Mouse (Mus musculus) myocyte (in vitro differentiated cells): ENCODE results near the gene Sike1. TPM values are rescaled to one million over a fixed set of nuclear protein-coding genes. Genes with fewer than 3 reads are reported as not detected.

Source experiments
- H3K27me3 ChIP-seq: one replicate; pipeline ENCODE4 v1.6.1; 2011; ENCODE audit not compliant: control insufficient read depth, insufficient read depth, insufficient read length
- H3K36me3 ChIP-seq: one replicate; pipeline ENCODE4 v1.6.1; 2011; ENCODE audit not compliant: control insufficient read depth, insufficient read depth
- H3K4me2 ChIP-seq: one replicate; pipeline ENCODE4 v1.6.1; 2011; ENCODE audit warnings: low read depth, control low read depth
- H3K4me3 ChIP-seq: one replicate; pipeline ENCODE4 v1.5.1; 2011; ENCODE audit warnings: mild to moderate bottlenecking, control low read depth, moderate library complexity
- H3K79me2 ChIP-seq: one replicate; pipeline ENCODE4 v1.6.1; 2011; ENCODE audit not compliant: control insufficient read depth, insufficient read depth
- H3ac ChIP-seq: one replicate; pipeline ENCODE4 v1.6.1; 2011; ENCODE audit not compliant: control insufficient read depth, insufficient read length
- CEBPB ChIP-seq: IDR thresholded peaks from 2 replicates; pipeline ENCODE4 v1.6.1; 2011; ENCODE audit warnings: mild to moderate bottlenecking, moderate library complexity; ENCODE audit not compliant: poor library complexity, insufficient read depth, severe bottlenecking
- E2F4 ChIP-seq: IDR thresholded peaks from one replicate; pipeline ENCODE4 v1.6.1; 2011; ENCODE audit warnings: mild to moderate bottlenecking, control low read depth, moderate library complexity; ENCODE audit not compliant: insufficient read depth
- MAX ChIP-seq: IDR thresholded peaks from one replicate; pipeline ENCODE4 v1.6.1; 2011; ENCODE audit warnings: low read depth, mild to moderate bottlenecking, control low read depth
- MYOD1 ChIP-seq, 3 experiments: IDR thresholded peaks; one replicate each; pipeline ENCODE4 v1.6.1; 2011; ENCODE audit warnings: control low read depth in 2 of 3, low read depth in 2 of 3, mild to moderate bottlenecking in 2 of 3, moderate library complexity in 1 of 3; ENCODE audit not compliant: insufficient read length in 2 of 3, control insufficient read depth in 1 of 3
- MYOG ChIP-seq, 3 experiments: IDR thresholded peaks; one replicate each; pipeline ENCODE4 v1.6.1; 2011; ENCODE audit warnings: control low read depth in 2 of 3, low read depth in 2 of 3, mild to moderate bottlenecking in 2 of 3; ENCODE audit not compliant: insufficient read length in 2 of 3, control insufficient read depth in 1 of 3, insufficient read depth in 1 of 3
- POLR2A ChIP-seq: IDR thresholded peaks from one replicate; pipeline ENCODE4 v1.6.1; 2011; ENCODE audit warnings: low read depth, mild to moderate bottlenecking, control low read depth, moderate library complexity; ENCODE audit not compliant: insufficient read length
- POLR2AphosphoS2 ChIP-seq: IDR thresholded peaks from one replicate; pipeline ENCODE4 v1.6.1; 2011; ENCODE audit warnings: low read depth, control low read depth; ENCODE audit not compliant: insufficient read length
- REST ChIP-seq: IDR thresholded peaks from one replicate; pipeline ENCODE4 v1.6.1; 2011; ENCODE audit warnings: mild to moderate bottlenecking, control low read depth, moderate library complexity; ENCODE audit not compliant: insufficient read depth, insufficient read length
- SRF ChIP-seq: IDR thresholded peaks from one replicate; pipeline ENCODE4 v1.6.1; 2011; ENCODE audit warnings: low read depth; ENCODE audit not compliant: control insufficient read depth, insufficient read length
- TCF12 ChIP-seq: IDR thresholded peaks from one replicate; pipeline ENCODE4 v1.6.1; 2011; ENCODE audit warnings: mild to moderate bottlenecking, control low read depth; ENCODE audit not compliant: poor library complexity, insufficient read depth, severe bottlenecking
- TCF3 ChIP-seq: IDR thresholded peaks from one replicate; pipeline ENCODE4 v1.6.1; 2011; ENCODE audit warnings: low read depth, control low read depth; ENCODE audit not compliant: insufficient read length
- USF1 ChIP-seq: IDR thresholded peaks from one replicate; pipeline ENCODE4 v1.6.1; 2011; ENCODE audit warnings: low read depth, mild to moderate bottlenecking, control low read depth, moderate library complexity
- polyA plus RNA-seq: library from polyadenylated mRNA; unstranded; fragments of >200 nt; fragmentation: generic; extraction: Trizol; gene quantifications from one replicate; pipeline ENCODE4 v1.2.1, GENCODE M21; 2012; ENCODE audit warnings: missing spikeins

Gene Sike1
- polyA plus RNA-seq, 1 experiment, result 27.0 TPM

GRCm38 (mm10) chr3:102955143-102955542 is 40.4 kb upstream of the Sike1 start:
- TF ChIP-seq POLR2AphosphoS2 (no peak), E2F4 (no peak), MYOD1 (IDR thresholded peaks at IDR 0.05; ENCODE audit: control insufficient read depth in 1 of 3, insufficient read length in 2 of 3, low read depth in 2 of 3) (peak; percentile 48 to 78 (median 76)), TCF3 (peak; percentile 31), REST (no peak), TCF12 (peak; percentile 43), CEBPB (0 out of 2 replicates have a peak, but pooled peaks have one; percentile 22), USF1 (no peak), MAX (no peak), POLR2A (no peak), SRF (no peak), MYOG (IDR thresholded peaks at IDR 0.05; ENCODE audit: control insufficient read depth in 1 of 3, insufficient read depth in 1 of 3, insufficient read length in 2 of 3, low read depth in 2 of 3) (peak in 2 of 3 experiments; percentile 50 to 67)
- H3ac ChIP-seq, result no peak overlapping the region
- H3K4me2 ChIP-seq, result peak overlapping the region; percentile 44
- H3K27me3 ChIP-seq, result no peaks in the 10 kb centered on the region
- H3K79me2 ChIP-seq, result no peaks in the 10 kb centered on the region
- H3K36me3 ChIP-seq, result no peaks in the 10 kb centered on the region
- H3K4me3 ChIP-seq, result no peak overlapping the region

GRCm38 (mm10) chr3:102955596-102955995 is 39.9 kb upstream of the Sike1 start:
- Histone ChIP-seq H3K79me2 (no peaks in the 10 kb centered on the region), H3ac (no peak overlapping the region), H3K4me3 (no peak overlapping the region), H3K27me3 (no peaks in the 10 kb centered on the region), H3K36me3 (no peaks in the 10 kb centered on the region), H3K4me2 (peak overlapping the region; percentile 44)
- TF ChIP-seq TCF12 (no peak), MYOG (IDR thresholded peaks at IDR 0.05; ENCODE audit: control insufficient read depth in 1 of 3, insufficient read depth in 1 of 3, insufficient read length in 2 of 3, low read depth in 2 of 3) (peak in 1 of 3 experiments; percentile 40)

GRCm38 (mm10) chr3:102964033-102964432 is 31.5 kb upstream of the Sike1 start, which contains the start of gene Nr1h5:
Gene Nr1h5 (minus strand): TSS chr3:102964133.
- no peaks in the 10 kb centered on the region for H3K27me3 ChIP-seq
- no peak within 1 kb of the TSS for H3K4me2 ChIP-seq
- TF ChIP-seq TCF3 (no peak), POLR2AphosphoS2 (no peak), MYOG (IDR thresholded peaks at IDR 0.05; ENCODE audit: control insufficient read depth in 1 of 3, insufficient read depth in 1 of 3, insufficient read length in 2 of 3, low read depth in 2 of 3) (no peak), REST (no peak), CEBPB (no peak), MYOD1 (IDR thresholded peaks at IDR 0.05; ENCODE audit: control insufficient read depth in 1 of 3, insufficient read length in 2 of 3, low read depth in 2 of 3) (no peak), USF1 (no peak), POLR2A (no peak), SRF (no peak), TCF12 (no peak), MAX (no peak), E2F4 (no peak)
- H3K4me3 ChIP-seq, result no peak within 1 kb of the TSS
- H3ac ChIP-seq, result no peak within 1 kb of the TSS
- no peaks in the 10 kb centered on the region for H3K79me2 ChIP-seq
- H3K36me3 ChIP-seq, result no peaks in the 10 kb centered on the region

- H3ac ChIP-seq, result no peak overlapping the region
- no peak overlapping the region for H3K4me3 ChIP-seq
- peak overlapping the region; percentile 44 for H3K4me2 ChIP-seq
- no peaks in the 10 kb centered on the region for H3K36me3 ChIP-seq
- no peaks in the 10 kb centered on the region for H3K79me2 ChIP-seq
- H3K27me3 ChIP-seq, result no peaks in the 10 kb centered on the region
- TF ChIP-seq CEBPB (no peak), E2F4 (no peak), MAX (no peak), MYOG (IDR thresholded peaks at IDR 0.05; ENCODE audit: control insufficient read depth in 1 of 3, insufficient read depth in 1 of 3, insufficient read length in 2 of 3, low read depth in 2 of 3) (peak in 1 of 3 experiments; percentile 23), POLR2A (no peak), USF1 (no peak), MYOD1 (IDR thresholded peaks at IDR 0.05; ENCODE audit: control insufficient read depth in 1 of 3, insufficient read length in 2 of 3, low read depth in 2 of 3) (peak in 1 of 3 experiments; percentile 64)
These were observed 25.4 kb upstream of the Sike1 start for GRCm38 (mm10) chr3:102970067-102970466.

- H3K36me3 ChIP-seq, result no peaks in the 10 kb centered on the region
- H3K4me3 ChIP-seq, result no peak overlapping the region
- H3ac ChIP-seq, result no peak overlapping the region
- no peaks in the 10 kb centered on the region for H3K79me2 ChIP-seq
- no peaks in the 10 kb centered on the region for H3K27me3 ChIP-seq
- TF ChIP-seq POLR2AphosphoS2 (no peak), POLR2A (no peak), USF1 (no peak), REST (no peak), TCF12 (no peak), MYOG (IDR thresholded peaks at IDR 0.05; ENCODE audit: control insufficient read depth in 1 of 3, insufficient read depth in 1 of 3, insufficient read length in 2 of 3, low read depth in 2 of 3) (no peak), CEBPB (no peak), TCF3 (no peak), MYOD1 (IDR thresholded peaks at IDR 0.05; ENCODE audit: control insufficient read depth in 1 of 3, insufficient read length in 2 of 3, low read depth in 2 of 3) (no peak), MAX (no peak), E2F4 (no peak), SRF (no peak)
- peak overlapping the region; percentile 44 for H3K4me2 ChIP-seq
These were observed 25.0 kb upstream of the Sike1 start for GRCm38 (mm10) chr3:102970508-102970907.
